Mouse (Mus musculus) kidney, postnatal 0 days (tissue): ENCODE results near the gene Rapgef3. TPM values are rescaled to one million over a fixed set of nuclear protein-coding genes. Genes with fewer than 3 reads are reported as not detected.

ENCODE experiments used
- ATAC-seq: fragments of 200-750 bp; cut with Nextera tagmentation; replicated peaks from 2 replicates; pipeline ENCODE4 v1.8.0; 2017; ENCODE audit warnings: low read depth, moderate number of reproducible peaks, moderate TSS enrichment, moderate library complexity; ENCODE audit not compliant: low FRiP score
- DNase-seq: peaks from one replicate; pipeline ENCODE4 v3.0.0-alpha.2; 2016; ENCODE audit warnings: low spot score
- H3K27ac ChIP-seq: fragments of 300-500 bp; sonication (generic); 2 replicates; pipeline ENCODE4 v1.5.1; 2014; ENCODE audit warnings: mild to moderate bottlenecking
- H3K27me3 ChIP-seq: fragments of 300-500 bp; sonication (generic); 2 replicates; pipeline ENCODE4 v1.6.1; 2014; ENCODE audit warnings: low read length, mixed read lengths; ENCODE audit not compliant: insufficient read depth
- H3K36me3 ChIP-seq: fragments of 300-500 bp; sonication (generic); 2 replicates; pipeline ENCODE4 v1.6.1; 2014; ENCODE audit warnings: low read length, mixed read lengths; ENCODE audit not compliant: insufficient read depth
- H3K4me1 ChIP-seq: fragments of 300-500 bp; sonication (generic); replicated peaks from 2 replicates; pipeline ENCODE4 v1.6.1; 2014; ENCODE audit warnings: antibody characterized with exemption, low read length, mixed read lengths; ENCODE audit not compliant: insufficient read depth
- H3K4me2 ChIP-seq: fragments of 300-500 bp; sonication (generic); 2 replicates; pipeline ENCODE4 v1.6.1; 2014; ENCODE audit warnings: mild to moderate bottlenecking, low read length, moderate library complexity, mixed read lengths
- H3K4me3 ChIP-seq: fragments of 300-500 bp; sonication (generic); replicated peaks from 2 replicates; pipeline ENCODE4 v1.5.1; 2014; ENCODE audit warnings: low read depth, low read length
- H3K9ac ChIP-seq: fragments of 300-500 bp; sonication (generic); 2 replicates; pipeline ENCODE4 v1.6.1; 2014; ENCODE audit warnings: low read depth, low read length
- H3K9me3 ChIP-seq: fragments of 300-500 bp; sonication (generic); replicated peaks from 2 replicates; pipeline ENCODE4 v1.6.1; 2016; ENCODE audit warnings: low read length, inconsistent platforms, mixed read lengths
- CTCF ChIP-seq: IDR thresholded peaks from 2 replicates; pipeline ENCODE4 v1.5.1; 2016; ENCODE audit warnings: antibody characterized with exemption, low read depth, mild to moderate bottlenecking, moderate library complexity
- WGBS: fragments of 180-500 bp; shearing (Covaris S2); extraction: QIAGEN DNeasy Blood & Tissue Kit; methylation state at CpG from one replicate; pipeline ENCODE4 v1.1.7; 2014; 5-methylcytosine and 5-hydroxymethylcytosine counted together
- polyA plus RNA-seq: library from polyadenylated mRNA; unstranded; fragments of >200 nt; fragmentation: Nextera tagmentation; extraction: Ambion mirVana; gene quantifications from 2 replicates; pipeline ENCODE4 v1.2.1, GENCODE M21; 2015

Rapgef3 gene
- polyA plus RNA-seq, 1 experiment from 2014 or later: 27.5 TPM

DNA sequence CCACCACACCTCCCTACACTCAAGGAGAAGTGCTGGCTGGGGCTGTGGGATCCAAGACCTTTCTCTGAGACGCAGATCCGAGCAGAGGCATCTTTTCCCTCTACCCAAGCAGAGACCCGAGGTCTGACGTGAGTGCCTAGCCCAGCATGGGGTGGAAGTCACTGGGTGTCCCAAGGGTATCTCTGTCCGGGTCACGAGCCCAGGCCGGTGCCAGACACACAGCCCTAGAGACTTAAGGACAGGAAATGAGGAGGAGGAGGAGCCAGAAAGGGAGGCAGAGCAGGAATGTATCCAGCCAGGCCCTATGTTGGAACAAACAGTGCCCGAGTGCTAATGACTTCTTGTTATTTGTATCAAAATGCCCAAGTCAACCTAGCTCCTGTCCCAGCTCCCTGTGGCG lies 5.0 kb downstream of the Rapgef3 start:
- peak overlapping the region; percentile 36; the same call in 1 of the 2 replicates for H3K27ac ChIP-seq
- H3K27me3 ChIP-seq: no peaks in the 10 kb centered on the region
- ATAC-seq (no peak), DNase-seq (no peak)
- peaks cover 20% of the 10 kb centered on the region; the same call in 1 of the 2 replicates for H3K36me3 ChIP-seq
- 46% methylated on average over 9 of the region's 9 CpGs for WGBS
- H3K4me1 ChIP-seq: peaks cover 24% of the 10 kb centered on the region
- H3K4me2 ChIP-seq: peak overlapping the region; percentile 28; the same call in 1 of the 2 replicates
- 0 out of 2 replicates have a peak overlapping the region, but pooled peaks have one; percentile 6 for H3K9ac ChIP-seq
- no peak overlapping the region for H3K4me3 ChIP-seq
- no peak for TF ChIP-seq CTCF
- no peaks in the 10 kb centered on the region for H3K9me3 ChIP-seq

DNA sequence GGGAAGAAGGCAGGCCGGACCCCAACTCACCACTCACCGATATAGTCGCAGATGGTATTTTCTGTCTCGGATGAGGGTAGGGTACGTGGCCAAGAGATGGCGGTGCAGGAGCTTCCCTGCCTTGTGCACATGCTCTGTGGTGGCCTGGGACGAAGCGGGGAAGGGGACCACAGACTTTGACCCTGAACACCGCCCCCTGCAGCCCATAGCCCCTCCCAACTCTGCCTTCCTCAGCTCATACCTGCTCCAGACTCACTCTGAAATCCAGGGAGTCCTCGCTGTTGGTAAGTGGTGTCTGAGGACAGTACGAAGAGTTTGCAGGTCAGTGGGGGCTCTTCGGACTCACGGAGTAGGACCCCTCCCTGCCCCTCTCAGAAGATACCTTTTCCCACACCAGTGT lies 6.3 kb downstream of the Rapgef3 start:
- 60% methylated on average over 13 of the region's 13 CpGs for WGBS
- Histone ChIP-seq H3K9ac (0 out of 2 replicates have a peak overlapping the region, but pooled peaks have one; percentile 1), H3K4me1 (peaks cover 19% of the 10 kb centered on the region), H3K4me3 (no peak overlapping the region), H3K4me2 (no peak overlapping the region), H3K36me3 (peaks cover 33% of the 10 kb centered on the region), H3K27me3 (no peaks in the 10 kb centered on the region), H3K9me3 (no peaks in the 10 kb centered on the region), H3K27ac (no peak overlapping the region)
- peak; percentile 42; the same call in 1 of the 2 replicates for TF ChIP-seq CTCF
- ATAC-seq: peak; percentile 61
- no peak for DNase-seq

DNA sequence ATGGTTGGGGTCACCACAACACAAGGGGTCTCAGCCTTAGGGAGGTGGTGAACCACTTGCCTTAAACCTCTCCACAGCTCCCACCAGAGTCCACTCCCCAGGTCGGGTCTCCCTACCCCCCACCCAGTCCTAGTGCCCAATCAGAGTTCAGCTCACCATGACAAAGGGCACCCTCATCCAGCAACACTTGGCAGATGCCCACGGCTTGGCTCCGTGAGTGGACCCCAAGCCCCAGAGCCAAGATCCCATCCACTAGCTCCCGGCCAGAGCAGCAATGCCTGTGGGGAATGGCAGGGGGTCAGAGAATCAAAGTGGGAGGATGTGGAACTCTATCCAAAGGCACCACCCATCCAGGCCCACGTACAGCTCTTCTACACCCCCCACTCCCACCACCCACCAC lies 6.8 kb downstream of the Rapgef3 start:
- Histone ChIP-seq H3K4me3 (no peak overlapping the region), H3K27ac (no peak overlapping the region), H3K9me3 (no peaks in the 10 kb centered on the region), H3K4me1 (peaks cover 15% of the 10 kb centered on the region), H3K36me3 (peaks cover 37% of the 10 kb centered on the region), H3K27me3 (no peaks in the 10 kb centered on the region), H3K9ac (no peak overlapping the region), H3K4me2 (no peak overlapping the region)
- WGBS: 59% methylated on average over 5 of the region's 5 CpGs
- ATAC-seq (no peak), DNase-seq (no peak)
- no peak for TF ChIP-seq CTCF

DNA sequence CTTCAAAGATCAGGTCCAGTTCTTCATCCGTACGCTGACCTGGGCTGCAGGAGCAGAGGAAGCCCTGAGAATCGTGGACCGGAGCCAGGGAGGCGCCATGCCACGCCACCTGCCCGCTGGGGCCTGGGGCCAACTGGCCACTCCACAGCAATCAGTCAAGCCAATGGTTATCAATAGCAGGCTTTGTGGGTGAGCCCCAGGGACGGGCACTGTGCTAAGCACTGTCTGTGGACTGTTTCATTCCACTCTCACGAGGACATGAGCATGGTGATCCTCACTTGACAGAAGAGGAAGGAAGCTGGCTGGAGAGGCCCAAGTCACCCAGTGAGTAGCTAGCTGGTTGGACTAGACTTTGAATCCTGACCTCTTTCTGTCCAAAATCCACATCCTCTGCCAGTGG lies 7.8 kb downstream of the Rapgef3 start:
- Histone ChIP-seq H3K4me2 (no peak overlapping the region), H3K9ac (no peak overlapping the region), H3K4me1 (peaks cover 8% of the 10 kb centered on the region; the same call in 1 of the 2 replicates), H3K4me3 (no peak overlapping the region), H3K36me3 (peaks cover 45% of the 10 kb centered on the region), H3K9me3 (no peaks in the 10 kb centered on the region), H3K27me3 (no peaks in the 10 kb centered on the region), H3K27ac (no peak overlapping the region)
- ATAC-seq: no peak
- WGBS: 87% methylated on average over 9 of the region's 9 CpGs
- DNase-seq: no peak
- TF ChIP-seq CTCF: no peak

DNA sequence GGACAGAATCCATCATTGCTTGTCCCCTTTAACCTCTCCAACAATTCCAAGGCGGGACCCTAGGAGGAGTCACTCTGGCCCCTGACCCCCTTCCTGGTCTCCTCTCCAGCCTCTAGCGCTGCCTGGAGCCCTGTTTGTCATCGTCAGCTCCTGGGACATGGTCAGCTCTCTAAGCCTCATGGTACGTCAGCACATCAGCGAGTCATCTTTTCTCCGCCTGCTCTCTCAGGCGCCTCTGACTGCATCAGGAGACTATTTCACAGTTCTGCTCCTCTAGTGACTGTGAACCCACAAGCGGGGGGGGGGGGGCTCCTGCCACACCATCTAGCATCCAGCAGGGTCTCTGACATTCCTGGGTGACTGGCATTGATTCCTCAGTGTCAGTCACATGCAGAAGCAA lies 12.4 kb downstream of the Rapgef3 start:
- H3K9me3 ChIP-seq: no peaks in the 10 kb centered on the region
- H3K4me2 ChIP-seq: no peak overlapping the region
- H3K36me3 ChIP-seq: peaks cover 46% of the 10 kb centered on the region
- H3K27me3 ChIP-seq: no peaks in the 10 kb centered on the region
- DNase-seq: no peak
- TF ChIP-seq CTCF: no peak
- H3K9ac ChIP-seq: no peak overlapping the region
- 49% methylated on average over 8 of the region's 8 CpGs for WGBS
- H3K4me1 ChIP-seq: peaks cover 3% of the 10 kb centered on the region; the same call in 1 of the 2 replicates
- no peak overlapping the region for H3K27ac ChIP-seq
- ATAC-seq: no peak
- no peak overlapping the region for H3K4me3 ChIP-seq

DNA sequence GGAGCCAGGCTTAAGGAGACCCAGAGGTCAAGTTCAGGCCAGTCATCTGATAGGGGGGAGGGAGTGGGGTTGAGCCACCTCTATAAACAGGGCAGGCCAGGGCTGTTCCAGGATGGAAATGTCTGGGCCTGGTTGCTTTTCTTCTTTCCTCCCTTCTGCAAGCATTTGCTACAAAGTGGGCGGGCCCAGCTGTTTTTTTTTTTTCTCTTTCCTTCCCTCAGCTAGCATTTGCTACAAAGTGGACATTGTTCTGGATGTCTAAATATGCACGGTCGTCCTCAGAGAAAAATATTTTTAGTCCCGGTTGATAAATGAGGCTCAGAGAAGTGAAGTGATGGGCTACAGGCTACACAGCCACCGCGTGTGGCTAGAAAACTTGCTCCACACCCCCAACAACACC lies 13.3 kb downstream of the Rapgef3 start:
- Histone ChIP-seq H3K9me3 (no peaks in the 10 kb centered on the region), H3K27ac (no peak overlapping the region), H3K4me2 (no peak overlapping the region), H3K27me3 (no peaks in the 10 kb centered on the region), H3K9ac (no peak overlapping the region), H3K4me1 (peaks cover 3% of the 10 kb centered on the region; the same call in 1 of the 2 replicates), H3K4me3 (no peak overlapping the region), H3K36me3 (peaks cover 39% of the 10 kb centered on the region)
- no peak for DNase-seq
- WGBS: 60% methylated on average over 6 of the region's 6 CpGs
- ATAC-seq: no peak
- TF ChIP-seq CTCF: no peak

DNA sequence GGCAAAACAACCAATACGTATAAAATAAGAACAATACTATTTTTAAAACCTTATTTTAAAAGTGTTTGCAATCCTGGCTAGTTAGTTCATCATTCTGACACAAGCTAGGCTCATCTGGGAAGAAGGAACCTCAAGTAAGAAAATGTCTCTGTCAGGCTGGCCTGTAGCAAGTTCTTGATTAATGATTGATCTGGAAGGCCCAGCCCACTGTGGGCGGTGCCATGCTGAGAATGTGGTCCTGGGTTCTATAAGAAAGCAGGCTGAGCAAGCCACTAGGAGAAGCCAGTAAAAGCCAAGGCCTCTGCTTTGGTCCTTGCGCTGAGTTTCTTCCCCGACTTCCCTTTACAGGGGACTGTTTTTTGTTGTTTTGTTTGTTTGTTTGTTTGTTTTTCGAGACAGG lies 15.3 kb downstream of the Rapgef3 start:
- no peak for ATAC-seq
- no peak for TF ChIP-seq CTCF
- peaks cover 3% of the 10 kb centered on the region; the same call in 1 of the 2 replicates for H3K4me1 ChIP-seq
- H3K27ac ChIP-seq: no peak overlapping the region
- no peak for DNase-seq
- H3K4me2 ChIP-seq: no peak overlapping the region
- no peak overlapping the region for H3K9ac ChIP-seq
- no peaks in the 10 kb centered on the region for H3K9me3 ChIP-seq
- H3K36me3 ChIP-seq: peaks cover 41% of the 10 kb centered on the region
- 90% methylated on average over 5 of the region's 5 CpGs for WGBS
- no peaks in the 10 kb centered on the region for H3K27me3 ChIP-seq
- no peak overlapping the region for H3K4me3 ChIP-seq
